Mouse (Mus musculus) intestine, embryonic 16.5 days (tissue): ENCODE results near the gene Pdpk1. TPM values are rescaled to one million over a fixed set of nuclear protein-coding genes. Genes with fewer than 3 reads are reported as not detected.

Experiments used
- ATAC-seq: fragments of 200-750 bp; cut with Nextera tagmentation; 2 replicates; pipeline ENCODE4 v1.8.0; 2017; ENCODE audit warnings: moderate TSS enrichment, moderate library complexity
- H3K27ac ChIP-seq: fragments of 300-500 bp; sonication (generic); 2 replicates; pipeline ENCODE4 v1.5.1; 2014; ENCODE audit warnings: mild to moderate bottlenecking, low read length
- H3K27me3 ChIP-seq: fragments of 300-500 bp; sonication (generic); replicated peaks from 2 replicates; pipeline ENCODE4 v1.6.1; 2014; ENCODE audit warnings: low read length, control low read depth, mixed read lengths; ENCODE audit not compliant: control insufficient read depth, insufficient read depth
- H3K36me3 ChIP-seq: fragments of 300-500 bp; sonication (generic); 2 replicates; pipeline ENCODE4 v1.6.1; 2014; ENCODE audit warnings: low read length, control low read depth; ENCODE audit not compliant: control insufficient read depth, insufficient read depth
- H3K4me1 ChIP-seq: fragments of 300-500 bp; sonication (generic); 2 replicates; pipeline ENCODE4 v1.6.1; 2014; ENCODE audit warnings: low read length, control low read depth, mixed read lengths; ENCODE audit not compliant: control insufficient read depth, insufficient read depth
- H3K4me2 ChIP-seq: fragments of 300-500 bp; sonication (generic); 2 replicates; pipeline ENCODE4 v1.6.1; 2014; ENCODE audit warnings: low read depth, low read length, control low read depth
- H3K4me3 ChIP-seq: fragments of 300-500 bp; sonication (generic); 2 replicates; pipeline ENCODE4 v1.5.1; 2014; ENCODE audit warnings: mild to moderate bottlenecking, low read length
- H3K9ac ChIP-seq: fragments of 300-500 bp; sonication (generic); 2 replicates; pipeline ENCODE4 v1.6.1; 2014; ENCODE audit warnings: low read depth, low read length
- H3K9me3 ChIP-seq: fragments of 300-500 bp; sonication (generic); 2 replicates; pipeline ENCODE4 v1.6.1; 2016; ENCODE audit warnings: low read length, control low read depth; ENCODE audit not compliant: control insufficient read depth
- WGBS: fragments of 180-500 bp; shearing (Covaris S2); extraction: QIAGEN DNeasy Blood & Tissue Kit; methylation state at CpG from one replicate; pipeline ENCODE4 v1.1.7; 2014; 5-methylcytosine and 5-hydroxymethylcytosine counted together
- polyA plus RNA-seq: library from polyadenylated mRNA; unstranded; fragments of >200 nt; fragmentation: Nextera tagmentation; extraction: Ambion mirVana; gene quantifications from 2 replicates; pipeline ENCODE4 v1.2.1, GENCODE M21; 2015

Gene Pdpk1
- polyA plus RNA-seq, 1 experiment from 2014 or later = 35.9 TPM

GRCm38 (mm10) chr17:24068271-24068670, 82.5 kb downstream of the Pdpk1 start:
- H3K27me3 ChIP-seq = no peaks in the 10 kb centered on the region

GRCm38 (mm10) chr17:24062459-24063155, 88.1 kb downstream of the Pdpk1 start:
- Histone ChIP-seq H3K27ac (no peak overlapping the region), H3K9ac (no peak overlapping the region), H3K4me1 (no peaks in the 10 kb centered on the region), H3K27me3 (no peaks in the 10 kb centered on the region), H3K9me3 (no peaks in the 10 kb centered on the region), H3K4me3 (no peak overlapping the region), H3K4me2 (no peak overlapping the region), H3K36me3 (peaks cover 10% of the 10 kb centered on the region)
- ATAC-seq = no peak
- 81% methylated on average over 4 of the region's 4 CpGs for WGBS

More at GRCm38 (mm10) chr17:24068271-24068670, 82.5 kb downstream of the Pdpk1 start:
- 77% methylated on average over 5 of the region's 5 CpGs for WGBS
- Histone ChIP-seq H3K9me3 (no peaks in the 10 kb centered on the region), H3K9ac (no peak overlapping the region), H3K4me2 (no peak overlapping the region), H3K36me3 (no peaks in the 10 kb centered on the region), H3K27ac (no peak overlapping the region), H3K4me3 (no peak overlapping the region), H3K4me1 (peaks cover 5% of the 10 kb centered on the region; the same call in 1 of the 2 replicates)
- ATAC-seq = no peak

DNA sequence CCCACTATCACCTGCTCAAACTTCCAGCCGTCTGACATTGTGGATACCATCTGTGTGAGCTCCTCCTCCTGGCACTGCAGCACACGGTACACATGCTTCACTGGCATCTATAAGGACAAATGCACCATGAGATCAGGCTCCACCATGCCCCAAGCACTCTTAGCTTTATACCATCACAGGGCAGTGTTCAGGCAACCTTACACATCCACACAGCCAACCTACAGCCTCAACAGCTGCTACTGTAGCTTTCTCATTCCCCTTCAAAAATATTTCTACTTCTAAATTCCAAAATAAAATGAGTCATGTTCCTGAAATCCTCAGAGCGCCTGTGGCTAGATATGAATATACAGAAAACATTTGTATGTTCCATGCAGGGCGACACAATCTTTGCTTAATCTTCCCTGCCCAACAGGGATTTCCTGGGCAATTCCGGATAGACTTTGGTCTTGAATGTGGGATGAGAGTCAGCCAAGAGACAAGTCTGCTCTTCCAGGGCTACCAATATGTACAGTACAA, 92.9 kb downstream of the Pdpk1 start:
- Histone ChIP-seq H3K27ac (peak overlapping the region; percentile 67), H3K27me3 (no peaks in the 10 kb centered on the region), H3K9me3 (no peaks in the 10 kb centered on the region), H3K9ac (no peak overlapping the region), H3K4me2 (no peak overlapping the region), H3K4me1 (no peaks in the 10 kb centered on the region), H3K36me3 (peaks cover 40% of the 10 kb centered on the region), H3K4me3 (no peak overlapping the region)
- no peak for ATAC-seq
- 91% methylated on average over 5 of the region's 5 CpGs for WGBS

DNA sequence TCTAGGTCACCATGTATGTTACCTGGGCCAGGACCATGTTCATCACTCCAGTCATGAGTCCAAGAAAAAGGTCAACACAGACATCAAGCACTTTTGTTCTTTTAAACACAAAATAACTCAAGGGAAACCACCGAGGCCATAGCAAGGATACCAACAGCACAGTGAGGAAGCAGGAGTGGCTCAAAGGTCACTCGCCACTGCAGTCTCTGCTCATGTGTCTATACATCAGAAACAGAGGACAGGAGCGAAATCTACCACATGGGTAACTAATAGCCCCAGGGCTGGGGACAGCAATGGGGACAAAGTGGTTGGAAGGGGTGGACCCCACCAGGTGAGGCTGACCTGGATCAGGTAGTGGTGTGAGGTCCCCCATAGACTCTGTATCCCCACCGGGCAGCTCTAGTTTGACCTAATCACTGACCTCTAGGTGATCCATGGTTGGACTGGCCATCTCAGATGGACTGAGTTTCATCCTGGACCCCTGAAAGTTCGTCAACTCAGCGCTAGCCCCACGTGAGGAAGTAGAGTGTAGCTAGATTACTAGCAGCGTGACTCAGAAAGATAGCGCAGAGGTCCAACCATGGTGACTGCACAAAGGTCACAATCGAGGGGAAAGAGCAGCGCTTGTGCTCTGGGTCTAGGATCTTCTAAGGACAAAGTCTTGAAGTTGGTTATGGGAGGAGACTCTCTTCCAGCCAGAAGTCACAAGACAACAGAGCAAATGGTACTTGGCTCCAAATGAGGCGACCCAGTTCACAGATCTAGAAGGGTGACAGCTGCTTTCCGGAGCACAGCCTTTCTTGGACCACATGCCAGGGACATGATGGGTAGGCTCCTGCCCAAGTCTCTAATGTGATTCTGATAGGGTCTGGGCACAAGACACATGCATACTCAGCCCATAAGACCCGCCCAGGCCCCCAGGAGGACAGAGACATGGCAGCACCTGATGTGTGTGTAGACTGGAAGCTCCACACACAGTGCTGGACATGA, 93.8 kb downstream of the Pdpk1 start:
- H3K36me3 ChIP-seq = peaks cover 42% of the 10 kb centered on the region
- H3K4me1 ChIP-seq = no peaks in the 10 kb centered on the region
- H3K9ac ChIP-seq = no peak overlapping the region
- H3K27ac ChIP-seq = peak overlapping the region; percentile 72
- WGBS = 85% methylated on average over 14 of the region's 14 CpGs
- H3K27me3 ChIP-seq = no peaks in the 10 kb centered on the region
- H3K9me3 ChIP-seq = no peaks in the 10 kb centered on the region
- H3K4me3 ChIP-seq = no peak overlapping the region
- no peak overlapping the region for H3K4me2 ChIP-seq
- ATAC-seq = peak; percentile 87

GRCm38 (mm10) chr17:24049008-24049407, 101.7 kb downstream of the Pdpk1 start:
- no peak overlapping the region for H3K27ac ChIP-seq
- H3K4me2 ChIP-seq = no peak overlapping the region
- WGBS = 89% methylated on average over 8 of the region's 8 CpGs
- no peak for ATAC-seq
- H3K4me3 ChIP-seq = no peak overlapping the region
- no peaks in the 10 kb centered on the region for H3K9me3 ChIP-seq
- H3K9ac ChIP-seq = no peak overlapping the region
- no peaks in the 10 kb centered on the region for H3K27me3 ChIP-seq
- peaks cover 6% of the 10 kb centered on the region; the same call in 1 of the 2 replicates for H3K4me1 ChIP-seq
- H3K36me3 ChIP-seq = peaks cover 16% of the 10 kb centered on the region; the same call in 1 of the 2 replicates

- Histone ChIP-seq H3K9ac (no peak overlapping the region), H3K36me3 (peaks cover 10% of the 10 kb centered on the region; the same call in 1 of the 2 replicates), H3K27me3 (no peaks in the 10 kb centered on the region), H3K4me3 (no peak overlapping the region), H3K4me1 (peaks cover 6% of the 10 kb centered on the region; the same call in 1 of the 2 replicates), H3K27ac (peak overlapping the region; percentile 16; the same call in 1 of the 2 replicates), H3K9me3 (no peaks in the 10 kb centered on the region), H3K4me2 (no peak overlapping the region)
- ATAC-seq = no peak
- WGBS = 74% methylated on average over 5 of the region's 5 CpGs
Observed at GRCm38 (mm10) chr17:24048053-24048452, 102.7 kb downstream of the Pdpk1 start.

DNA sequence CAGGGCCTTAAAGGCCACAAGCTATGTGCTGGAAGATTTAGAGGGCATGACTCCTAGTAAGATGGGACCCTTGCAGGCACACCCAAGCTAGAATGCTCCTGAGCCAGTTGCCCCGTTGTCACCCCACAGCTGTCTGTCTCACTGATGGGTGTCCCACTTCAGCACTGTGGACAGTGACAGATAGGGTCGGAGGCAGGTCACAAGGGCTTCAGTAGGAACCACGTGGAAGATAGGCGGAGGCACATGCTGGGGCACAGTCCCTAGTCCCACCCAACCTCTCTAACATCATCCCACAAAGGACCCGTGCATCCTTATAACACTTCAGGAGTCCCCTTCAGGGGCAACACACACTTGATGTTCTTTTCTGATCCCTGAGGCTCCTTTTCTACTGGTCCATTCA, 104.7 kb downstream of the Pdpk1 start:
- Histone ChIP-seq H3K36me3 (0 out of 2 replicates have a peak, but pooled peaks cover 5% of the 10 kb centered on the region), H3K27me3 (no peaks in the 10 kb centered on the region), H3K27ac (no peak overlapping the region), H3K9ac (no peak overlapping the region), H3K4me2 (no peak overlapping the region), H3K4me3 (no peak overlapping the region), H3K4me1 (peaks cover 6% of the 10 kb centered on the region; the same call in 1 of the 2 replicates), H3K9me3 (no peaks in the 10 kb centered on the region)
- ATAC-seq = 0 out of 2 replicates have a peak, but pooled peaks have one; percentile 10
- WGBS = 34% methylated on average over 5 of the region's 5 CpGs

GRCm38 (mm10) chr17:24045608-24046007, 105.1 kb downstream of the Pdpk1 start:
- no peak for ATAC-seq

DNA sequence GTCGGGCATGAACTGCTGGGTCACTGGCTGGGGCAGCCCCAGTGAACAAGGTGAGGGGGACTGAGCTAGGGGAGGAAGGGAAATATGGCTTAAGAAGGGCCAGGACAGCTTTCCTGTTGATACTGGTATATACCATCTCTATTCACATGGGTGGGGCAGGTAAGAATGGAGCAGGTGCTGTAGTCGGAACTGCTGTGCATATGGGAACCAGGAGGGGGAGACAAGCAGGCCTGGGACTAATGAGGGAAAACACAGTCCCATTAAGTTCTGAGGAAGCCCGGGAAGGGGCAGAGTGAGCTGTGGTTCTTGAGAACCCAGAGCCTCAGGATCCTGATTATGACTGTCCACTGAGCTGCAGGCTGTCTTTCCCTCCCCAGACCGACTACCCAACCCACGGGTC, 106.2 kb downstream of the Pdpk1 start:
- Histone ChIP-seq H3K9me3 (0 out of 2 replicates have a peak, but pooled peaks cover 3% of the 10 kb centered on the region), H3K36me3 (0 out of 2 replicates have a peak, but pooled peaks cover 5% of the 10 kb centered on the region), H3K27ac (no peak overlapping the region), H3K27me3 (no peaks in the 10 kb centered on the region), H3K4me3 (no peak overlapping the region), H3K9ac (no peak overlapping the region), H3K4me1 (peaks cover 6% of the 10 kb centered on the region; the same call in 1 of the 2 replicates), H3K4me2 (no peak overlapping the region)
- no peak for ATAC-seq
- WGBS = 53% methylated on average over 5 of the region's 5 CpGs

More at GRCm38 (mm10) chr17:24045608-24046007, 105.1 kb downstream of the Pdpk1 start:
- Histone ChIP-seq H3K4me1 (peaks cover 6% of the 10 kb centered on the region; the same call in 1 of the 2 replicates), H3K27ac (no peak overlapping the region), H3K9me3 (no peaks in the 10 kb centered on the region), H3K4me2 (no peak overlapping the region), H3K27me3 (no peaks in the 10 kb centered on the region), H3K36me3 (0 out of 2 replicates have a peak, but pooled peaks cover 5% of the 10 kb centered on the region), H3K4me3 (no peak overlapping the region), H3K9ac (no peak overlapping the region)
- 68% methylated on average over 10 of the region's 10 CpGs for WGBS
